ENCODE assay signal across 12 mouse cellular contexts in genomic region chr4:150426880-150427476, GRCm38 (mm10).
DNase-seq lines count a peak whose midpoint lies in the region; ATAC-seq and TF ChIP-seq lines count a peak whose summit lies in the region.
"Had no signal": no experiment of that assay in that cellular context is flagged by ENCODE, and none has a peak within 500 bp of the region (broad histone marks: within the 10 kb centered on the region; RNA-seq: fewer than 3 reads in every experiment).

No protein-coding gene starts in this region.

- WGBS in heart, embryonic 12.5 days, result 36% methylated on average over 5 of the region's 5 CpGs
- WGBS in forebrain, postnatal 0 days, result 16% methylated on average over 5 of the region's 5 CpGs
- 9% methylated on average over 5 of the region's 5 CpGs for WGBS in midbrain, embryonic 15.5 days

- H3K36me3 ChIP-seq in heart, embryonic 12.5 days, result peaks cover 11% of the 10 kb centered on the region
- H3K36me3 ChIP-seq in forebrain, postnatal 0 days (ENCODE audit: insufficient read depth), result no peaks in the 10 kb centered on the region
- H3K36me3 ChIP-seq in midbrain, embryonic 15.5 days (replicated peaks), result no peaks in the 10 kb centered on the region

- H3K27ac ChIP-seq in heart, embryonic 12.5 days (ENCODE audit: poor library complexity, severe bottlenecking), result peak overlapping the region; percentile 67
- peak overlapping the region; percentile 51 for H3K27ac ChIP-seq in forebrain, postnatal 0 days (ENCODE audit: low read depth, low read length)
- peak overlapping the region; percentile 85 for H3K27ac ChIP-seq in midbrain, embryonic 15.5 days
- H3K27ac ChIP-seq: limb, embryonic 13.5 days had no signal

- no peaks in the 10 kb centered on the region for H3K9me3 ChIP-seq in heart, embryonic 12.5 days (replicated peaks)
- H3K9me3 ChIP-seq in forebrain, postnatal 0 days (ENCODE audit: low read length), result no peaks in the 10 kb centered on the region
- H3K9me3 ChIP-seq in midbrain, embryonic 15.5 days, result no peaks in the 10 kb centered on the region
- H3K9me3 ChIP-seq: limb, embryonic 13.5 days had no signal

- TF ChIP-seq POLR2A in brain, embryonic 14.5 days (IDR thresholded peaks at IDR 0.05; ENCODE audit: borderline replicate concordance, extremely low read depth, insufficient read depth, insufficient read length, poor library complexity, severe bottlenecking), result no peak

- no peak for DNase-seq in heart, adult 18-20 months
- DNase-seq in brain, embryonic 14.5 days (ENCODE audit: low read depth), result peak; percentile 82
- DNase-seq in forebrain, postnatal 0 days, result peak; percentile 40
- DNase-seq in ovary, postnatal 10 days (ENCODE audit: low spot score), result no peak
- DNase-seq in cerebellum, adult 11 months, result no peak
- DNase-seq: adrenal gland, postnatal 14 days; gastrocnemius, postnatal 36 days; kidney, adult 9 months had no signal

- no peaks in the 10 kb centered on the region for H3K27me3 ChIP-seq in heart, embryonic 12.5 days (replicated peaks)
- no peaks in the 10 kb centered on the region for H3K27me3 ChIP-seq in forebrain, postnatal 0 days (ENCODE audit: insufficient read depth, low read length)
- no peaks in the 10 kb centered on the region for H3K27me3 ChIP-seq in midbrain, embryonic 15.5 days (replicated peaks)
- H3K27me3 ChIP-seq: limb, embryonic 13.5 days had no signal

- H3K4me1 ChIP-seq in heart, embryonic 12.5 days (replicated peaks), result peaks cover 40% of the 10 kb centered on the region
- H3K4me1 ChIP-seq in forebrain, postnatal 0 days (ENCODE audit: insufficient read depth), result peaks cover 16% of the 10 kb centered on the region; the same call in 1 of the 2 replicates
- H3K4me1 ChIP-seq in midbrain, embryonic 15.5 days, result peaks cover 62% of the 10 kb centered on the region

- no peak for ATAC-seq in heart, embryonic 12.5 days (ENCODE audit: insufficient number of reproducible peaks, low FRiP score)
- ATAC-seq in forebrain, postnatal 0 days, result peak; percentile 80
- ATAC-seq in midbrain, embryonic 15.5 days (replicated peaks), result peak; percentile 68
- ATAC-seq in erythroid progenitor cell, adult 5-6 weeks (replicated peaks; ENCODE audit: low FRiP score, poor library complexity, severe bottlenecking), result no peak

- H3K9ac ChIP-seq in heart, embryonic 12.5 days, result no peak overlapping the region
- 0 out of 2 replicates have a peak overlapping the region, but pooled peaks have one; percentile 31 for H3K9ac ChIP-seq in forebrain, postnatal 0 days
- 0 out of 2 replicates have a peak overlapping the region, but pooled peaks have one; percentile 24 for H3K9ac ChIP-seq in midbrain, embryonic 15.5 days
- H3K9ac ChIP-seq: limb, embryonic 13.5 days had no signal

- TF ChIP-seq CTCF in brain, embryonic 14.5 days (IDR thresholded peaks at IDR 0.05; ENCODE audit: borderline replicate concordance, extremely low read depth, insufficient read depth, insufficient read length), result no peak
- no peak for TF ChIP-seq CTCF in forebrain, postnatal 0 days (IDR thresholded peaks at IDR 0.05; ENCODE audit: low read depth)

- H3K4me3 ChIP-seq in heart, embryonic 12.5 days, result no peak overlapping the region
- H3K4me3 ChIP-seq in forebrain, postnatal 0 days (ENCODE audit: low read depth, low read length), result no peak overlapping the region
- no peak overlapping the region for H3K4me3 ChIP-seq in midbrain, embryonic 15.5 days
- H3K4me3 ChIP-seq: limb, embryonic 13.5 days had no signal

- no peak overlapping the region for H3K4me2 ChIP-seq in heart, embryonic 12.5 days
- no peak overlapping the region; the same call in 1 of the 2 replicates for H3K4me2 ChIP-seq in forebrain, postnatal 0 days (ENCODE audit: low read depth)
- peak overlapping the region; percentile 23; the same call in 1 of the 2 replicates for H3K4me2 ChIP-seq in midbrain, embryonic 15.5 days
- H3K4me2 ChIP-seq: limb, embryonic 13.5 days had no signal

Comparison
In these comparisons a context has a peak if more than half of its experiments do, and no peak if none do; other contexts are left out.
1. ATAC-seq: peak in forebrain, postnatal 0 days (single experiment) and midbrain, embryonic 15.5 days (single experiment); none in heart, embryonic 12.5 days (single experiment) and erythroid progenitor cell, adult 5-6 weeks (single experiment).
2. DNase-seq: peak in brain, embryonic 14.5 days (single experiment) and forebrain, postnatal 0 days (single experiment); none in heart, adult 18-20 months (0 of 2), ovary, postnatal 10 days (single experiment) and cerebellum, adult 11 months (single experiment).
3. Peak in every context shown above with its lines, with median percentiles within 50 percentile points of each other: H3K27ac ChIP-seq.